Mouse (Mus musculus) small intestine, adult 2 months (tissue): ENCODE results near the gene Btbd2. TPM values are rescaled to one million over a fixed set of nuclear protein-coding genes. Genes with fewer than 3 reads are reported as not detected.
"Not testable (repeated sequence)": the region's sequence is repeated elsewhere in the genome, so short reads cannot be mapped to it uniquely, and the experiment has no call there.

Source experiments
- H3K27ac ChIP-seq: fragments of 200-500 bp; 2 replicates; pipeline ENCODE4 v1.5.1; 2012; ENCODE audit warnings: low read depth, low read length, control low read depth, inconsistent platforms; ENCODE audit not compliant: insufficient read depth
- H3K27me3 ChIP-seq: fragments of 200-500 bp; 2 replicates; pipeline ENCODE4 v1.6.1; 2012; ENCODE audit warnings: mild to moderate bottlenecking, moderate library complexity, low read length, inconsistent platforms; ENCODE audit not compliant: control insufficient read depth, insufficient read depth
- H3K36me3 ChIP-seq: fragments of 200-500 bp; 2 replicates; pipeline ENCODE4 v1.6.1; 2012; ENCODE audit warnings: mild to moderate bottlenecking, low read length, control low read depth, inconsistent platforms; ENCODE audit not compliant: control insufficient read depth, insufficient read depth
- H3K4me1 ChIP-seq: fragments of 200-500 bp; 2 replicates; pipeline ENCODE4 v1.6.1; 2012; ENCODE audit warnings: low read length, inconsistent platforms, mixed read lengths; ENCODE audit not compliant: control insufficient read depth, insufficient read depth, insufficient read length
- H3K4me3 ChIP-seq: fragments of 200-500 bp; 2 replicates; pipeline ENCODE4 v1.5.1; 2012; ENCODE audit warnings: low read depth, mild to moderate bottlenecking, control low read depth, inconsistent platforms, low read length, moderate library complexity
- CTCF ChIP-seq: fragments of 200-500 bp; IDR thresholded peaks from 2 replicates; pipeline ENCODE4 v1.5.1; 2012; ENCODE audit warnings: low read depth, mild to moderate bottlenecking, control low read depth, inconsistent platforms, low read length, moderate library complexity, mixed read lengths; ENCODE audit not compliant: insufficient replicate concordance, insufficient read length; ENCODE audit errors: extremely low read depth
- POLR2A ChIP-seq: fragments of 200-500 bp; IDR thresholded peaks from 2 replicates; pipeline ENCODE4 v1.6.1; 2012; ENCODE audit warnings: low read depth, mild to moderate bottlenecking, control low read depth, inconsistent platforms, low read length, moderate library complexity
- WGBS: fragments of 180-500 bp; shearing (Covaris S2); methylation state at CpG from one replicate; pipeline ENCODE4 v1.1.7; 2018; 5-methylcytosine and 5-hydroxymethylcytosine counted together
- polyA plus RNA-seq: library from polyadenylated mRNA; depleted of rRNA; stranded (reverse); fragments of >200 nt; gene quantifications from 2 replicates; pipeline ENCODE4 v1.2.3, GENCODE M21; 2012

Btbd2 gene
- polyA plus RNA-seq, 1 experiment = 84.1 TPM

DNA sequence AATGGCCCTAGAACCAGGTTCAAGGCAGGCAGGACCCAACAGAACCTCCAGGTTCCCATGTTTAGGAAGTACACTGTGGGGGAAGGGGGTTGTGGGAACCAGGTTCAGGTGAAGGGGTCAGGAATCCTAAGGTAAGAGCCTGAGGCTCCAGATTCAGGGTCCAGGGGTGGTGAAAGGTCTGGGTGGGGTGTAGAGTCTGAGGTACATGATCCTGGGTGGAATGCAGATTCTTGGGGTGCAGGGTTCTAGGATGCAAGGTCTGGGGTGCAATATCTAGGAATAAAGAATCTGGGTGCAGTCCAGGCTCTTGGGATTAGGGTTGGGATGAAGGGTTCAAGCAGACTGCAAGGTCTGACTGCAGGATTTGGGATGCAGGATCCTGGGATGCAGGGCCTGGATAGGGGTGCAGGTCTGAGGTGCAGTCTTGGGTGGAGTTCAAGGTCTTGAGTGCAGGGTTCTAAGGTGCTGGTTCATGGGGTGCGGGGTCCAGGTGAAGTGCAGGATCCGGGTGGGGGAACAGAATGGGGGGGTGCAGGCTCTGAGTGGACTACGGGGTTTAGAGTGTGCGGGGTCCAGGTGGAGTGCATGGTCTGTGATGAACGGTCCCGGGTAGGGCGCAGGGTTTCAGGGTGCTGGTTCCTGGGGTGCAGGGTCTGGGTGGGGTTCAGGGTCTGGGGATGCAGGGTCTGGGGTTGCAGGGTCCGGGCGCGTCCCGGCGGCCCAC, 1.3 kb downstream of the Btbd2 start:
- TF ChIP-seq CTCF (no peak), POLR2A (no peak)
- Histone ChIP-seq H3K27me3 (no peaks in the 10 kb centered on the region), H3K4me1 (peaks cover 20% of the 10 kb centered on the region), H3K27ac (no peak overlapping the region), H3K36me3 (no peaks in the 10 kb centered on the region; the same call in 1 of the 2 replicates), H3K4me3 (peak overlapping the region; percentile 85)
- WGBS = 3% methylated on average over 12 of the region's 12 CpGs

- H3K27ac ChIP-seq = no peak overlapping the region
Observed at GRCm38 (mm10) chr10:80654866-80655265, 2.0 kb downstream of the Btbd2 start.

GRCm38 (mm10) chr10:80653156-80653720, 3.6 kb downstream of the Btbd2 start:
- peaks cover 16% of the 10 kb centered on the region for H3K4me1 ChIP-seq
- TF ChIP-seq POLR2A (no peak), CTCF (no peak)
- WGBS = 91% methylated on average over 6 of the region's 6 CpGs
- no peaks in the 10 kb centered on the region for H3K27me3 ChIP-seq
- H3K27ac ChIP-seq = no peak overlapping the region
- no peaks in the 10 kb centered on the region; the same call in 1 of the 2 replicates for H3K36me3 ChIP-seq
- no peak overlapping the region for H3K4me3 ChIP-seq

More at GRCm38 (mm10) chr10:80654866-80655265, 2.0 kb downstream of the Btbd2 start:
- no peak overlapping the region for H3K4me3 ChIP-seq
- no peaks in the 10 kb centered on the region for H3K27me3 ChIP-seq
- peaks cover 20% of the 10 kb centered on the region for H3K4me1 ChIP-seq
- H3K36me3 ChIP-seq = no peaks in the 10 kb centered on the region; the same call in 1 of the 2 replicates
- 79% methylated on average over 6 of the region's 6 CpGs for whole genome bisulfite sequencing
- no peak for TF ChIP-seq POLR2A
- TF ChIP-seq CTCF = no peak

- 89% methylated on average over 10 of the region's 10 CpGs for WGBS
- Histone ChIP-seq H3K4me1 (no peaks in the 10 kb centered on the region; the same call in 1 of the 2 replicates), H3K27me3 (no peaks in the 10 kb centered on the region), H3K27ac (no peak overlapping the region), H3K4me3 (no peak overlapping the region), H3K36me3 (peaks cover 14% of the 10 kb centered on the region; the same call in 1 of the 2 replicates)
- no peak for TF ChIP-seq POLR2A
Observed at GRCm38 (mm10) chr10:80650392-80650791, 6.5 kb downstream of the Btbd2 start.

DNA sequence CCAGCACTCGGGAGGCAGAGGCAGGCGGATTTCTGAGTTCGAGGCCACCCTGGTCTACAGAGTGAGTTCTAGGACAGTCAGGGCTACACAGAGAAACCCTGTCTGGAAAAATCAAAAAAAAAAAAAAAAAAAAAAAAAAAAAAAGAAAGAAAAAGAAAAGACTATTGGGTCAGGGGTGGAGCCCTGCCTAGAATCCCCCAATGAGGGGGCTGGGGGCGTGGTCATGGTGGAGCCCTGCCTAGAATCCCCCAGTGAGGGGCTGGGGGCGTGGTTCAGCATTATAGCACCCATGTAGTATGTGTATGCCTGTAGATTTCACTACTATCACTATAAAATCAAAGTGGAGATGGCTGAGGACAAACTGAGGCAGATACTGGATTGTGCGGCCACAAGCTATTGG, 7.0 kb downstream of the Btbd2 start:
- not testable (repeated sequence) for H3K27ac ChIP-seq, H3K27me3 ChIP-seq, H3K4me3 ChIP-seq, H3K4me1 ChIP-seq
- WGBS = 91% methylated on average over 6 of the region's 6 CpGs
- peaks cover 19% of the 10 kb centered on the region; the same call in 1 of the 2 replicates for H3K36me3 ChIP-seq

GRCm38 (mm10) chr10:80646936-80647335, 9.9 kb downstream of the Btbd2 start:
- Histone ChIP-seq H3K27ac (no peak overlapping the region), H3K36me3 (peaks cover 43% of the 10 kb centered on the region), H3K4me3 (no peak overlapping the region), H3K27me3 (no peaks in the 10 kb centered on the region), H3K4me1 (no peaks in the 10 kb centered on the region)
- WGBS = 81% methylated on average over 10 of the region's 10 CpGs
- TF ChIP-seq POLR2A (no peak), CTCF (no peak)

GRCm38 (mm10) chr10:80635345-80635744, 21.5 kb downstream of the Btbd2 start:
- H3K36me3 ChIP-seq = peaks cover 50% of the 10 kb centered on the region
- 40% methylated on average over 6 of the region's 6 CpGs for WGBS

More at GRCm38 (mm10) chr10:80635345-80635744, 21.5 kb downstream of the Btbd2 start:
- TF ChIP-seq POLR2A (no peak), CTCF (no peak)
- no peaks in the 10 kb centered on the region for H3K27me3 ChIP-seq
- H3K4me1 ChIP-seq = peaks cover 16% of the 10 kb centered on the region
- peak overlapping the region; percentile 81 for H3K27ac ChIP-seq
- no peak overlapping the region for H3K4me3 ChIP-seq
